Mouse (Mus musculus): ENCODE measurements around the gene Magea3.
"Not testable (repeated sequence)": the region's sequence is repeated elsewhere in the genome, so short reads cannot be mapped to it uniquely, and the experiment has no call there.

- not testable (repeated sequence) for TF ChIP-seq CTCF (IDR thresholded peaks at IDR 0.05; ENCODE audit: extremely low read depth, insufficient read depth, insufficient read length, insufficient replicate concordance); POLR2A (IDR thresholded peaks at IDR 0.05; ENCODE audit: low read depth, low read length)
These were observed 46.4 kb upstream of the Magea3 start, which contains the start of gene Magea8 for GRCm38 (mm10) chrX:154995750-154996149.
